Mouse (Mus musculus) hindbrain, embryonic 13.5 days (tissue): Measurements from ENCODE around the gene Ppif. TPM values are rescaled to one million over a fixed set of nuclear protein-coding genes. Genes with fewer than 3 reads are reported as not detected.

Source experiments
- ATAC-seq: fragments of 200-750 bp; cut with Nextera tagmentation; 2 replicates; pipeline ENCODE4 v1.8.0; 2017; ENCODE audit warnings: moderate TSS enrichment; ENCODE audit not compliant: low FRiP score
- H3K27ac ChIP-seq: fragments of 300-500 bp; sonication (generic); 2 replicates; pipeline ENCODE4 v1.5.1; 2015; ENCODE audit warnings: inconsistent platforms, mild to moderate bottlenecking, moderate library complexity
- H3K27me3 ChIP-seq: fragments of 300-500 bp; sonication (generic); 2 replicates; pipeline ENCODE4 v1.6.1; 2015; ENCODE audit warnings: mild to moderate bottlenecking, inconsistent platforms
- H3K36me3 ChIP-seq: fragments of 300-500 bp; sonication (generic); 2 replicates; pipeline ENCODE4 v1.6.1; 2015; ENCODE audit warnings: mild to moderate bottlenecking, inconsistent platforms
- H3K4me1 ChIP-seq: fragments of 300-500 bp; sonication (generic); replicated peaks from 2 replicates; pipeline ENCODE4 v1.6.1; 2015; ENCODE audit warnings: inconsistent platforms
- H3K4me2 ChIP-seq: fragments of 300-500 bp; sonication (generic); 2 replicates; pipeline ENCODE4 v1.6.1; 2015; ENCODE audit warnings: inconsistent platforms, mild to moderate bottlenecking, moderate library complexity
- H3K4me3 ChIP-seq: fragments of 300-500 bp; sonication (generic); 2 replicates; pipeline ENCODE4 v1.5.1; 2015; ENCODE audit warnings: mild to moderate bottlenecking, inconsistent platforms
- H3K9ac ChIP-seq: fragments of 300-500 bp; sonication (generic); 2 replicates; pipeline ENCODE4 v1.6.1; 2015; ENCODE audit warnings: mild to moderate bottlenecking, inconsistent platforms
- H3K9me3 ChIP-seq: fragments of 300-500 bp; sonication (generic); 2 replicates; pipeline ENCODE4 v1.6.1; 2016; ENCODE audit warnings: inconsistent platforms
- WGBS: fragments of 180-500 bp; shearing (Covaris S2); methylation state at CpG from one replicate; pipeline ENCODE4 v1.1.7; 2015; 5-methylcytosine and 5-hydroxymethylcytosine counted together
- polyA plus RNA-seq: library from polyadenylated mRNA; unstranded; fragments of >200 nt; fragmentation: Nextera tagmentation; extraction: Ambion mirVana; gene quantifications from 2 replicates; pipeline ENCODE4 v1.2.1, GENCODE M21; 2015

Ppif gene
- polyA plus RNA-seq, 1 experiment from 2014 or later, result 28.0 TPM

- H3K4me1 ChIP-seq, result peaks cover 17% of the 10 kb centered on the region; the same call in 1 of the 2 replicates
- ATAC-seq, result no peak
- no peak overlapping the region for H3K27ac ChIP-seq
- H3K4me2 ChIP-seq, result no peak overlapping the region
- H3K4me3 ChIP-seq, result no peak overlapping the region
- WGBS, result 71% methylated on average over 11 of the region's 11 CpGs
- H3K9ac ChIP-seq, result no peak overlapping the region
- H3K9me3 ChIP-seq, result no peaks in the 10 kb centered on the region
- H3K36me3 ChIP-seq, result no peaks in the 10 kb centered on the region
- no peaks in the 10 kb centered on the region for H3K27me3 ChIP-seq
These were observed 51.6 kb downstream of the Ppif start for GRCm38 (mm10) chr14:25745365-25746184.

- 87% methylated on average over 6 of the region's 6 CpGs for WGBS
- no peak overlapping the region for H3K27ac ChIP-seq
- no peak for ATAC-seq
These were observed 52.4 kb downstream of the Ppif start for GRCm38 (mm10) chr14:25746371-25746770.

DNA sequence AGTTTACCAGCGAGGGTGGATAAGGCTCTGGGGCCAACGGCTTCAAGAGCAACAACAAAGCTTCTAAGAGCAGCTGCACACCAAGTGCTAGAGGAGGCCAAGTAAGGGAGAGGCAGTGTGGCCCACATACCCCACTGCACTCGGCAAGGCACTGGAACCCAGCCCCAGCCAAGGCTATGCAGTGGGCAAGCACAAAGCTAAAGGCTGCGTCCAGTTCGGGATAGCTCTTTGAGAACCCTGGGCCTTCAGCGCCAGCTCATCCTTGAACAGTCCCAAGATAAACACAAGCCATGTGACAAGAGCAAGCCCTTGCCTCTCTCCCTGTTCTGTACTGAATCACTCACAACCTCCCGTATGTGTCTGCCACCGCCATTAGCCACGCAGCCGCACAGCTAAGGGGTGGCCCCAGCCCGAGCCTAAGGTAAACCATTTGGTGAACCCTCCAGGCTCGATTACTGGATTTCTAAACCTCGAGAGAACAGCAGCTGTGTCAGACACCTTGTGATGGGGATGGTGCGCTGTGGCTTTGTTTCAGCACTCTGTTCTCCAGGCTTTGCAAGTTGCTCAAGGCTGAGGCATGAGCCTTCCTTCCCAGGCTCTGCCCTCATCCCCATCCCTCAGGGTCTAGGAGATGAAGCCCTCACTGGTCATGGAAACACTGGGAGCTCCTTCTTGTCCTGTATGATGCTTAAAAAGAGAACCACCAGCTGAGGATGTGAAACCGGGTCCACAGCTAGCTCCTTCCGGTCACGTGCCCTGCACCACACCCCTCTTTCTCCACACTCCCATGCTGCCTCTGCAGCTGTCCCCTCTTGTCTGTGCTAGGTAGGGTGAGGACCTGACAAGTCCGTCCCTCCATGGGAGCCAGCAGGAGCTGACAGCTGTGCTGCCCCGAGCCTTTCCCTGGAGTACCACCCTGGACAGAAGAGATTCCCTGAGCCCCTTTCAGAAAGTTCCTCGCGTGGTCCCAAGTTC is 53.3 kb downstream of the Ppif start:
- no peaks in the 10 kb centered on the region for H3K27me3 ChIP-seq
- no peak for ATAC-seq
- no peak overlapping the region for H3K4me3 ChIP-seq
- peaks cover 8% of the 10 kb centered on the region; the same call in 1 of the 2 replicates for H3K4me1 ChIP-seq
- 84% methylated on average over 21 of the region's 21 CpGs for WGBS
- H3K27ac ChIP-seq, result no peak overlapping the region
- H3K36me3 ChIP-seq, result no peaks in the 10 kb centered on the region
- no peak overlapping the region for H3K9ac ChIP-seq
- H3K4me2 ChIP-seq, result no peak overlapping the region
- H3K9me3 ChIP-seq, result no peaks in the 10 kb centered on the region

More at GRCm38 (mm10) chr14:25746371-25746770, 52.4 kb downstream of the Ppif start:
- no peaks in the 10 kb centered on the region for H3K36me3 ChIP-seq
- H3K9ac ChIP-seq, result no peak overlapping the region
- H3K4me3 ChIP-seq, result no peak overlapping the region
- no peaks in the 10 kb centered on the region for H3K27me3 ChIP-seq
- peaks cover 10% of the 10 kb centered on the region; the same call in 1 of the 2 replicates for H3K4me1 ChIP-seq
- no peak overlapping the region for H3K4me2 ChIP-seq
- H3K9me3 ChIP-seq, result no peaks in the 10 kb centered on the region

DNA sequence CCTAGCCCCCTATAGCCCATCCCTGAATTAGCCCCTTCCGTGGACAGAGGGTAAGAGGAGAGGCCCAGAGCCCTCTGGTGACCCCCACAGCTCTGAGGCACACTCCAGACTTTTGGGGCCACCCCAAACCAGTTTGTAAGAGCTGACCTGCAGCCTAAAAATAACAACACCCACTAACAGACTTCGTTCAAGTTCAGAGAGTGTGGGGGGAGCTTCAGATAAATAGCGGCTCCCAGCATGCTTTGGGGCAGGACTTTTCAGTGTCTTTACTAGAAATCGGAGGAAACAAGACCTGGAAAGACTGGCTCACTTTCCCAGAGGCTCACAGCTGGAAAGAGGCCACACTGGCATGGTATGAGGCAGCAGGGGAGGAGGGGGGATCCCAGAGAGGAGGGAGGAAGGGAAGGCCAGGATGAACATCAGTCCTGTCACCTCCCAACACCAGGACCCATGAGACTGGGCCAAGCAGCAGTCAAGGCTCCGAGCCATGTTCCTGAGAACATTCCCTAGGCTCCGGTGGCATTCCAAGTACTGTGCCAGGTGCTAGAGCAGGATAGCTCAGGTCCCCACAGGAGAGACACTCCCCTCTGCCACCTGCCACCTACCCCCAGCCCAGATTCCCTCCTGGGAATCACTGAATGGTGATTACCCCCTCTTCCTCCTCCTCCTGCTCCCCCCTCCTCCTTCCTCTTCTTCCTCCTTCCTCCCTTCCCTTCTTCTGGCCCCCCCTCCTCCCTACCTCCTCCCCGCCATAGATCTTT is 54.2 kb downstream of the Ppif start:
- H3K4me3 ChIP-seq, result no peak overlapping the region
- peaks cover 8% of the 10 kb centered on the region; the same call in 1 of the 2 replicates for H3K4me1 ChIP-seq
- H3K27ac ChIP-seq, result no peak overlapping the region
- 79% methylated on average over 5 of the region's 7 CpGs for WGBS
- ATAC-seq, result no peak
- no peak overlapping the region for H3K4me2 ChIP-seq
- H3K36me3 ChIP-seq, result no peaks in the 10 kb centered on the region
- H3K9ac ChIP-seq, result no peak overlapping the region
- no peaks in the 10 kb centered on the region for H3K9me3 ChIP-seq
- no peaks in the 10 kb centered on the region for H3K27me3 ChIP-seq

- 59% methylated on average over 13 of the region's 13 CpGs for WGBS
- H3K9ac ChIP-seq, result no peak overlapping the region
- H3K4me2 ChIP-seq, result no peak overlapping the region
- H3K4me1 ChIP-seq, result peaks cover 12% of the 10 kb centered on the region
- no peaks in the 10 kb centered on the region for H3K27me3 ChIP-seq
- no peak overlapping the region for H3K27ac ChIP-seq
- H3K9me3 ChIP-seq, result no peaks in the 10 kb centered on the region
- no peaks in the 10 kb centered on the region for H3K36me3 ChIP-seq
- H3K4me3 ChIP-seq, result no peak overlapping the region
- no peak for ATAC-seq
These were observed 55.4 kb downstream of the Ppif start for GRCm38 (mm10) chr14:25749143-25749909.

Other genes with a start within 250 kb of the Ppif start
- 58.5 and 65.3 TPM in 2 replicates for gene Zmiz1, start 235.0 kb upstream of the Ppif start, polyA plus RNA-seq
- gene Zcchc24, start 74.9 kb downstream of the Ppif start, polyA plus RNA-seq, result 11.9 and 12.2 TPM in 2 replicates
- gene Anxa11, start 148.0 kb downstream of the Ppif start, polyA plus RNA-seq, result 3.1 and 3.4 TPM in 2 replicates
- not detected in 2 replicates for gene Plac9a, start 208.9 kb downstream of the Ppif start, polyA plus RNA-seq
- 2.9 and 3.0 TPM in 2 replicates for gene Tmem254a, start 233.5 kb downstream of the Ppif start, polyA plus RNA-seq
- not detected in 2 replicates for gene Cphx1, start 244.2 kb downstream of the Ppif start, polyA plus RNA-seq